Mouse (Mus musculus): ENCODE measurements around the gene Rrp15.

Gene Rrp15

GRCm38 (mm10) chr1:186676199-186676598, 73.0 kb downstream of the Rrp15 start:
- DNase-seq (ENCODE audit: low read depth, low spot score), result no peak

GRCm38 (mm10) chr1:186675263-186675662, 73.9 kb downstream of the Rrp15 start:
- no peak for DNase-seq (ENCODE audit: low read depth, low spot score)

GRCm38 (mm10) chr1:186674621-186675020, 74.5 kb downstream of the Rrp15 start:
- no peak for DNase-seq (ENCODE audit: low read depth, low spot score)

GRCm38 (mm10) chr1:186673166-186673565, 76.0 kb downstream of the Rrp15 start:
- no peak for DNase-seq (ENCODE audit: low read depth, low spot score)

All from ES-CJ7 (cell line).